In the genomic region with DNA sequence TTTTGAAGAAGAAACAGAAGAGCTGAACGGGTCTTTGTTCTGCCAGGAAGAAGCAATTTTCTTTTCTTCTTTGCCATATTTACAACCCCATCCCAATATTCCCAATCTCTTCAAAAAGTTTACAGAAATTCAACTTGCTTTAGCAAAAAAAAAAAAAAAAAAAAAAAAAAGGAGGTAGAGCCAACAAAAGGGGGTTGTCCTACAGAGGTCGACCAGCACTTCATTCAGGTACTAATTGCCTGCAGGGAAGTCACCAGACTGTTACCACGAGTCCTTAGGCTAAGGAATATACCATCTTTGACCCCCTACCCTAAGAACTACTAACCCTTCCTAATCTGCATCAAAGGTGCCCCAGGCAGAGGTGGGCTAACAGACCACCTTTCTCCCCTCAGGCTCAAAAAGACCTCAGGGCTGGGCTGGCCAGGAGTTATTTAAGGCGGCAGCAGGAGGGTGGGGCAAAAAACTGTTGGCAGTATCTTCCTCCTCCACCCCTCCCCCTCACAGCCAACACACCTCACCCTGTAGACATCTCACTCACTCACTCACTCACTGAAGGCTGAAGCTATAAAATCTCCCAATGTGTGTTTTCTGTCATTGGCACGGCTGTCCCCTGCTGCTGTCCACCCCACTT, we compare ENCODE assay signal across 7 mouse cellular contexts. TPM values are rescaled to one million over a fixed set of nuclear protein-coding genes. Genes with fewer than 3 reads are reported as not detected.
DNase-seq lines count a peak whose midpoint lies in the region; ATAC-seq and TF ChIP-seq lines count a peak whose summit lies in the region.

No protein-coding gene starts in this region.

- H3K9ac ChIP-seq in ES-Bruce4 (ENCODE audit: low read depth, poor library complexity, severe bottlenecking) = peak overlapping the region; percentile 79; the same call in 1 of the 2 replicates
- peak overlapping the region; percentile 79; the same call in 1 of the 2 replicates for H3K9ac ChIP-seq in intestine, embryonic 14.5 days (ENCODE audit: low read length)
- H3K9ac ChIP-seq in midbrain, embryonic 14.5 days (replicated peaks; ENCODE audit: low read length) = peak overlapping the region; percentile 86; the same call in 1 of the 2 replicates

- no peaks in the 10 kb centered on the region for H3K36me3 ChIP-seq in ES-Bruce4 (ENCODE audit: control insufficient read depth, insufficient read depth, low read length, poor library complexity, severe bottlenecking)
- H3K36me3 ChIP-seq in intestine, embryonic 14.5 days (ENCODE audit: control insufficient read depth, insufficient read depth, low read length) = no peaks in the 10 kb centered on the region
- H3K36me3 ChIP-seq in midbrain, embryonic 14.5 days (ENCODE audit: control insufficient read depth, insufficient read depth, low read length) = no peaks in the 10 kb centered on the region

- TF ChIP-seq POLR2A in ES-Bruce4 (IDR thresholded peaks at IDR 0.05; ENCODE audit: insufficient read depth, low read length) = no peak

- H3K27me3 ChIP-seq in ES-Bruce4 (ENCODE audit: control insufficient read depth, insufficient read depth, low read length, poor library complexity, severe bottlenecking) = no peaks in the 10 kb centered on the region
- H3K27me3 ChIP-seq in intestine, embryonic 14.5 days (replicated peaks; ENCODE audit: control insufficient read depth, insufficient read depth, low read length) = no peaks in the 10 kb centered on the region
- H3K27me3 ChIP-seq in midbrain, embryonic 14.5 days (ENCODE audit: control insufficient read depth, insufficient read depth, low read length) = no peaks in the 10 kb centered on the region

- peak; percentile 30 for DNase-seq in MEL-GATA-1-ER (ENCODE audit: extremely low read depth, low read depth)
- DNase-seq in intestine, embryonic 14.5 days (ENCODE audit: low spot score) = no peak
- peak; percentile 35 for DNase-seq in midbrain, embryonic 14.5 days
- no peak for DNase-seq in adrenal gland, postnatal 14 days
- no peak for DNase-seq in testis, postnatal 14 days (ENCODE audit: low spot score)

- peak overlapping the region; percentile 45 for H3K27ac ChIP-seq in ES-Bruce4 (ENCODE audit: insufficient read depth, low read length)
- no peak overlapping the region for H3K27ac ChIP-seq in intestine, embryonic 14.5 days (ENCODE audit: low read depth)
- peak overlapping the region; percentile 20; the same call in 1 of the 2 replicates for H3K27ac ChIP-seq in midbrain, embryonic 14.5 days (replicated peaks; ENCODE audit: low read depth, low read length)

- TF ChIP-seq EP300 in ES-Bruce4 (IDR thresholded peaks at IDR 0.05; ENCODE audit: insufficient read depth, low read depth, low read length) = peak; percentile 82

- ATAC-seq in erythroid progenitor cell, adult 5-6 weeks (replicated peaks; ENCODE audit: low FRiP score, poor library complexity, severe bottlenecking) = peak; percentile 81
- no peak for ATAC-seq in intestine, embryonic 14.5 days (replicated peaks; ENCODE audit: low FRiP score, low TSS enrichment, low read depth)
- no peak for ATAC-seq in midbrain, embryonic 14.5 days (ENCODE audit: low FRiP score, low TSS enrichment)

- H3K9me3 ChIP-seq in ES-Bruce4 (replicated peaks; ENCODE audit: control insufficient read depth, insufficient read depth, low read length, poor library complexity, severe bottlenecking) = no peaks in the 10 kb centered on the region
- 0 out of 2 replicates have a peak, but pooled peaks cover 2% of the 10 kb centered on the region for H3K9me3 ChIP-seq in intestine, embryonic 14.5 days (ENCODE audit: control insufficient read depth, low read length)
- H3K9me3 ChIP-seq in midbrain, embryonic 14.5 days (ENCODE audit: control insufficient read depth, low read length) = no peaks in the 10 kb centered on the region

- WGBS in intestine, embryonic 14.5 days = 21% methylated on average over 5 of the region's 5 CpGs
- 26% methylated on average over 5 of the region's 5 CpGs for WGBS in midbrain, embryonic 14.5 days

- H3K4me2 ChIP-seq in intestine, embryonic 14.5 days (ENCODE audit: low read length) = peak overlapping the region; percentile 89
- peak overlapping the region; percentile 72 for H3K4me2 ChIP-seq in midbrain, embryonic 14.5 days (ENCODE audit: low read length)

- H3K4me3 ChIP-seq in ES-Bruce4 (ENCODE audit: low read depth, low read length) = peak overlapping the region; percentile 8
- peak overlapping the region; percentile 74 for H3K4me3 ChIP-seq in intestine, embryonic 14.5 days (ENCODE audit: low read depth, low read length)
- peak overlapping the region; percentile 69 for H3K4me3 ChIP-seq in midbrain, embryonic 14.5 days (replicated peaks; ENCODE audit: low read depth, low read length)

- peaks cover 2% of the 10 kb centered on the region for H3K4me1 ChIP-seq in ES-Bruce4 (ENCODE audit: control insufficient read depth, insufficient read depth, low read length)
- H3K4me1 ChIP-seq in intestine, embryonic 14.5 days (replicated peaks; ENCODE audit: control insufficient read depth, insufficient read depth, low read length) = peaks cover 10% of the 10 kb centered on the region
- peaks cover 25% of the 10 kb centered on the region for H3K4me1 ChIP-seq in midbrain, embryonic 14.5 days (ENCODE audit: control insufficient read depth, insufficient read depth, low read length)

- TF ChIP-seq CTCF in ES-Bruce4 (IDR thresholded peaks at IDR 0.05; ENCODE audit: low read depth, low read length) = no peak

RNA-seq across cellular contexts. Expression of a gene that starts 1.8 kb away (rescaled TPM):
- polyA plus RNA-seq in ES-Bruce4 (2011; ENCODE audit: insufficient read depth, insufficient read length, low read depth, missing spikeins) = 80.7 and 84.4 TPM in 2 replicates
- total RNA-seq in erythroid progenitor cell, adult 5-6 weeks (2015; ENCODE audit: low replicate concordance) = 87.9 and 106 TPM in 2 replicates
- total RNA-seq in erythroid progenitor cell, adult 5-6 weeks (2017; ENCODE audit: low replicate concordance) = 163 and 167 TPM in 2 replicates
- polyA plus RNA-seq in intestine, embryonic 14.5 days (2014; fragmentation: Nextera tagmentation; extraction: Ambion mirVana) = 88.3 and 88.9 TPM in 2 replicates
- 60.6 and 87.9 TPM in 2 replicates for polyA plus RNA-seq in midbrain, embryonic 14.5 days (2014; fragmentation: Nextera tagmentation; extraction: Ambion mirVana)
- total RNA-seq in adrenal gland, postnatal 14 days (2021) = 157 and 159 TPM in 2 replicates

Comparison
In these comparisons a context has a peak if more than half of its experiments do, and no peak if none do; other contexts are left out.
1. H3K4me3 ChIP-seq: peak in every context shown above with its lines; median percentile 74 in intestine, embryonic 14.5 days; 69 in midbrain, embryonic 14.5 days; 8 in ES-Bruce4.
2. DNase-seq: peak in MEL-GATA-1-ER (single experiment) and midbrain, embryonic 14.5 days (single experiment); none in intestine, embryonic 14.5 days (single experiment), adrenal gland, postnatal 14 days (single experiment) and testis, postnatal 14 days (single experiment).
3. Peak in every context shown above with its lines, with median percentiles within 50 percentile points of each other: H3K9ac ChIP-seq.